Mouse (Mus musculus): Measurements from ENCODE around the gene Dhx40.

DNA sequence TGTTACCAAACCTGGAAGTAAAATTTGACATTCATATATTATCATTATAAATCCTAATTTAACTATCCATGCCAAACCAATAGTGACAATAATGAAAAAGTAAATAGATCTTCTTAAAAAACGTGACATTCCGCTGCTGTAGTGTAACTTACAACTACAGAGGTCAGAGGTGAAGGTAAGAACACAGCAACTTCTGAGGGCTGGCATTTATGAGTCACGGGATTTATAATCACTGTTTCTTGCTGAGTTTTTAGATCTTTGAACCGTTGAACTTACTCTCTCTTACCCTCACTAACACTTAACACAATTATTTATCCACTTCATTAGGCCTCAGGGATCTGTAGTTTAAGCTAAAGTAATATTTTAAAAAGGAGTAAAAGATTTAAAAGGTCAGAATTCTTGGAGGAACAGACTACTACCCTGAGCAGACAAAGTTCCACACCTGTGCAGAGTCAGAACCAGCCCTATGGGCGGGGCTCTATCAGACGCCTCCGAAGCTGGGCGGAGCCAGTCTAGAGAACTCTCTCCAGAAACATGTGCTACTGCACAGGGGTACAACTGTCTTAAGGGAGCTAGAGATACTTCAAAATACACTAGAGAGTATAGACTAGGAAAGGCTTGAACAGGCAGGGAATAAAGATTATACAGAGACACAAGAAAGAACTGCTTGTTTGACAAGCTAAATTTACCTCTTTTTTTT, 70.1 kb downstream of the Dhx40 start:
- TF ChIP-seq POLR2A (IDR thresholded peaks at IDR 0.05; ENCODE audit: insufficient read depth, low read length) (no peak), EP300 (IDR thresholded peaks at IDR 0.05; ENCODE audit: insufficient read depth, low read depth, low read length) (no peak), CTCF (IDR thresholded peaks at IDR 0.05; ENCODE audit: low read depth, low read length) (no peak)

All from ES-Bruce4 (cell line).